Mouse (Mus musculus) embryo, embryonic 10.5 days (tissue): ENCODE results near the gene Zmym3.
A peak's percentile ranks its signal among the peaks of the same experiment; 100 is the strongest.

Experiments
- DNase-seq: peaks from one replicate; pipeline ENCODE4 v3.0.0-alpha.2; 2015; ENCODE audit warnings: low spot score

Zmym3 gene

DNA sequence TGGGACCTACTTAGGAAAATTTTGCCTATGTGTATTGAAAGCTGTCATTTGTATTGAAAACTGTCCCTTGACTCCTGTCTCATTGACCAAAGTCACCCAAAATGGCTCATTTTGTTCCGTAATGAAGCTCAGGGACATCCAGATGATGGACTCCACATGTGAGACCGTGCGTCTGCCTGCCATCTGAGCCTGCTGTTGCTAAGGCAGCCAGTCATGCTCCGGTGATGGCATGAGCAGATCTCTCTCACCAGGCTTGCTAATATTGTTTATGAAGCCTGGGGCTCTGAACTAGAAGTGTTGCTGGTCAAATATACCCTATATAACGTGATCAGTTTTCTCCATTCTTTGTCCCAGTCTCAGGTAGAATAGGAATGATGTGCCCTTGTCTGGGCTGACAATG lies 47.7 kb downstream of the Zmym3 start:
- no peak for DNase-seq

DNA sequence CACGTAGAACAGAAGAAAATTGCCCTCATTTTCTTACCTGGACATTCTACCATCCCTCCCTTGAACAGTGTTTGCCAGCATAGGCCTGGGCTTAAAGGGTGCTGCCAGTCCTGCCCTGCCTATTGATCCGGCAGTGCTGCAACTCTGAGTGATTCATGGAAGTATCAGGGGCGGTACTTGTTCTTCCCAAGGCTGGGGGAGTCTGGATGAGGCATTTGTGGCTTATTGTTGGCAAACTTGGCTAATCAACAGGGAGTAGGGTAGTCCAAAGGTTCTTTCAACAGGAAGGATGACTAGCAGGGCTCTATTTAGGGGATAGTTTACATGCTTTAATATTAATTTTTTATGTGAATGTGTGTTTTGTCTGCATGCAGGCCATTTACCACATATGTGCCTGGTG lies 50.1 kb downstream of the Zmym3 start:
- no peak for DNase-seq

DNA sequence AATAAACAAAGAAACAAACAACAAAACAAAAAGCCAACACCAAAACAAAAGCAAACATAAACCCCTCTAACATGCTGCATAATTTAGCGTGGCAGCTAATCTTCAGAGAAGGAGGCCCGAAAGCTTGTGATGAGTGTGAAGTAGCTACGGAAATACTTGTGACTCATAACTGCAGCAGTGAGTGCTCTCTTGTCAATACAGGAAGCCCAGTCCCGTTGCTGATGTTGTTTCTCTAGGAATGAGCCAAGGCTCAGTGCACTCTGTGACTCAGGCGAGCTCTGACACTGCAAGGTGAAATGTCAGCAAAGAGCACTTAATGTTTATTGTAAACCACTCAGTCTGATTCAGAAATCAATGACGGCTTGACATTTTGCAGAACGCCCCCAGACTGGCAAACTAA lies 51.6 kb downstream of the Zmym3 start:
- no peak for DNase-seq

DNA sequence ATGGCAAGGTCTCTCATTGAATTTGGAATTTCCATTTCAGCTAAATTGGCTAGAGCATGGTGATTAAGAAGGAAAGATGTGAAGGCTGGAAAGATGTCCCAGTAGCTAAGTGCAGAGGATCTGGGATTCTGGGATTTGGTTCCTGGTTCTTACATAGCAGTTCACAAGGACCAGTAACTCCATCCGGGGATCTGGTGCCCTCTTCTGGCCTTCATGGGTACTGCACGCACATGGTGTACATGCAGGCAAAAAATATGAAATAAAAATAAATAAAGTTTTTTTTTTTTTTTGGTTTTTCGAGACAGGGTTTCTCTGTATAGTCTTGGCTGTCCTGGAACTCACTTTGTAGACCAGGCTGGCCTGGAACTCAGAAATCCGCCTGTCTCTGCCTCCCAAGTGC lies 61.7 kb downstream of the Zmym3 start:
- DNase-seq, result peak; percentile 21
